Mouse (Mus musculus): ENCODE measurements at regions not wholly inside any gene's neighbourhood (a gene's known extent, or its start where the extent isn't known, plus 50 kb on each side); places are given as distances from the start of the nearest gene placed in this dataset.
A peak's percentile ranks its signal among the peaks of the same experiment; 100 is the strongest.

GRCm38 (mm10) chr11:18164025-18164423 lies 210.3 kb upstream of the Etaa1 start:
- DNase-seq = no peak

- DNase-seq = no peak
Measured at GRCm38 (mm10) chr11:18163156-18164024, 209.7 kb upstream of the Etaa1 start.

GRCm38 (mm10) chr11:18156506-18156905 lies 202.8 kb upstream of the Etaa1 start:
- peak; percentile 20 for DNase-seq

GRCm38 (mm10) chr11:18151788-18152563 lies 198.3 kb upstream of the Etaa1 start:
- peak; percentile 84 for DNase-seq

GRCm38 (mm10) chr11:18151369-18151768 lies 197.7 kb upstream of the Etaa1 start:
- DNase-seq = no peak

GRCm38 (mm10) chr11:18127488-18127887 lies 173.8 kb upstream of the Etaa1 start:
- no peak for DNase-seq

GRCm38 (mm10) chr11:18123031-18123430 lies 169.4 kb upstream of the Etaa1 start:
- DNase-seq = no peak

GRCm38 (mm10) chr11:18122616-18123015 lies 168.9 kb upstream of the Etaa1 start:
- DNase-seq = no peak

GRCm38 (mm10) chr11:18115693-18116450 lies 162.2 kb upstream of the Etaa1 start:
- DNase-seq = no peak

GRCm38 (mm10) chr11:18102841-18103240 lies 149.2 kb upstream of the Etaa1 start:
- peak; percentile 55 for DNase-seq

- no peak for DNase-seq
Measured at GRCm38 (mm10) chr11:18075840-18076435, 122.3 kb upstream of the Etaa1 start.

GRCm38 (mm10) chr11:18070586-18071306 lies 117.1 kb upstream of the Etaa1 start:
- DNase-seq = peak; percentile 63

- DNase-seq = no peak
Measured at GRCm38 (mm10) chr11:18070032-18070374, 116.3 kb upstream of the Etaa1 start.

GRCm38 (mm10) chr11:18069348-18070031 lies 115.8 kb upstream of the Etaa1 start:
- no peak for DNase-seq

- peak; percentile 7 for DNase-seq
Measured at GRCm38 (mm10) chr11:18068085-18068484, 114.4 kb upstream of the Etaa1 start.

- no peak for DNase-seq
Measured at GRCm38 (mm10) chr11:18067676-18068075, 114.0 kb upstream of the Etaa1 start.

GRCm38 (mm10) chr11:18041589-18041988 lies 87.9 kb upstream of the Etaa1 start:
- no peak for DNase-seq

GRCm38 (mm10) chr11:18031049-18031448 lies 77.4 kb upstream of the Etaa1 start:
- DNase-seq = no peak

- DNase-seq = peak; percentile 35
Measured at GRCm38 (mm10) chr11:18022065-18022464, 68.4 kb upstream of the Etaa1 start.

- no peak for DNase-seq
Measured at GRCm38 (mm10) chr11:18015239-18015638, 61.6 kb upstream of the Etaa1 start.

GRCm38 (mm10) chr11:18014610-18015009 lies 60.9 kb upstream of the Etaa1 start:
- no peak for DNase-seq

Measured in adrenal gland, adult 2 months (tissue).